Mouse (Mus musculus) liver (tissue): Measurements from ENCODE around the gene Umad1.

Source experiments
- DNase-seq: peaks from one replicate; pipeline ENCODE4 v3.0.0-alpha.2; 2020; ENCODE audit warnings: mixed read lengths

The Umad1 gene

DNA sequence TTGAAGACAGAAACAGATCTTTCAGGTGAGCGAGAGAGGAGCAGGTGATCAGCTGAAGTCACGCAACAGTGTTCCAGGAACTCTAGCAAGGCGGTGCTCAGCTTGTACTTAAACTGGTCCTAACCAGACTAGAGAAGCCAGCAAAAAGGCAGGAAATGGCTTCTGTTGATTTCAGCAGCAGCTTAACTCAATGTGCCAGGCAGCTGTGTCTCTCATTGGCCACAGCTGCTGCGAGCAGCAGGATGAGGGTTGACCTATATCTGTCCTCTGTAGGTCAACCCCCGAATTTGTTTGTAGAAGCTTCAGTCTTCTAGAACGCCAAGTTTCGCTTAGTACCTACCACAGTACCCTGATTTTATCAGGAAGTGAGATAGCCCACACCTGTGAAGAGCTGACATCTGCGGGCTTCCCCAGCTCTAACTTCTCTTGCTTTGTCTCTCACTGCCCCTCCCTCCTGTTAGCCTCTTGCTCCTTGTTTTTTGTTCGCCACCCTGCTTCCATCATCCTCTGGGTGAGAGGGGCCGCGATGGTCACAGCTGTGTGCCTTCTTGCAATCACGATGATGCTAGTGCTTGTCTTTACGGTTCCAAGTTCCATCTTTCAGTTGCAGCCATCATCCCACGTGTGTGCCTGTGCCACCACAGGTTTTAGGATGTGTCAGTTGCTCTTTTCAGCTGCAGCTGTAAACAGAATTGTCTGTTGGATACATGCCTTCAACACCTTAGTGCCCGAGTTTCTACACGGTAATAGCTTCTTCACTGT is 226.5 kb downstream of the Umad1 start:
- no peak for DNase-seq

DNA sequence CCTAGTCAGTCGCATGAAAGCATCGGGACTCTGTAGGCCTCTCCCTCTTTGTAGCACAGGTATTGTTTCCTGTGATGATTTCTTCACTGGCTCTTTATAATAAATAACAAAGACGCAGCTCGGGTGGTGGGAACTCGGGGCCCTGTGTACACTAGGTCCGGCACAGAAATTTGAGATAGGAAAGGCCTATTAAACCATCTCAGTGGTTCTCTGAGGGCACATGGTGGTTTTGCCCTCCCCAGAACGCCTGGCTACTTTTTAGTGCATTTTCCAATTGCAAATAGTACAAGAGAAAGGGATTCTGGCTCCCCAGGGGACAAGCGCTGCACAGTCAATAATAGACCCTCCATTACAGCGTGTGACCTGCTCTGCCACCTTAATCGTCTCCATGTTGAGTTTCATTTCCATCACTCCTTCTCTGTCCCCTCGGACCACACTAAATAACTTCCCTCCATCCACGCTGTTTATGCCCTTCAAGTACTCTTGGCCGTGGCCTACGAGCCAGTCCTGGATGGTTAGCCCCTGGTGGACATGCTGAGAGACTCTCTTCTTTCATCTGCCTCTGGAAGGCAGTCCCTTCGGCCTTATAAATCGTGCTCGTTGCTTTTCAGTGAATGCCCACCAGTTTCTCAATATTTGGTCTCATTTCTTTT is 227.4 kb downstream of the Umad1 start:
- no peak for DNase-seq

GRCm38 (mm10) chr6:8487044-8487853 is 228.2 kb downstream of the Umad1 start:
- DNase-seq: peak; percentile 44

- no peak for DNase-seq
Observed at GRCm38 (mm10) chr6:8488249-8488648, 229.2 kb downstream of the Umad1 start.

DNA sequence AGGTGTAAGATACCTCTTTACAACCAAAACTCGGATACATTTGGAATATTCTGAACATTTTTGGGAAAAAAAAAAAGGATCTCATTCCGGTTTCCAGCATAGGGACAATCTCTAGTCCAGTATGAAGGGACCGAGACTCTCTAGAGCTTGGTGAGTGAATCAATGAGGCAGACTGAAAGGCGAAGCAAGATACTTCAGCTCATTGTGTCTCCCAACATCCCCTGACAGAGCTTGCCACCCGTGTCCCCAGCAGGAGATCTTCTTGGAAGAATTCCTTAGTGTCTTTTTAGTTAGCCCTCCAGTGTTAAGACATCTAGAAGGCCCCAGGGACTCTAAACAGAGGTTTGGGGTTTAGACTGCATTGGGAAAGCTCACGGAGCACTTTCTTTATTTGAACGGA is 230.2 kb downstream of the Umad1 start:
- no peak for DNase-seq

- DNase-seq: no peak
Observed at GRCm38 (mm10) chr6:8489938-8490585, 231.0 kb downstream of the Umad1 start.

DNA sequence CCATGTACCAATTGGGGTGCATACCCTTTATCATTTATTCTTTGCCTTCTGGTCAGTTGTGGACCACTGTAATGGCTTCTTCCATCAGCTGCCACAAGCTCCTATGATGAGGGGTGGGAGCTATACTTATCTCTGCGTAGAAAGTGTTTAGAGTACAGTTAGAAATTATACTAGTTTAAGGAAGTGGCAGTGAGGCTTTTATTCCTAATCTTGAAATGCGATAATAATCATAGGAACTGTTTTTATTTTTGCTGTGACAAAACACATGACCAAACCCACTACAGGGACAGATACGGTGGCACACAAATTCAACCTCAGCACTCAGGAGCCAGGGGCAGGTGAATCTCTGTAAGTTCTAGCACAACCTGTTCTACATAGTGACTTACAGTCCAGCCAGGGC is 233.2 kb downstream of the Umad1 start:
- DNase-seq: no peak

- DNase-seq: no peak
Observed at GRCm38 (mm10) chr6:8495109-8495826, 236.2 kb downstream of the Umad1 start.

GRCm38 (mm10) chr6:8495827-8496222 is 236.7 kb downstream of the Umad1 start:
- no peak for DNase-seq

DNA sequence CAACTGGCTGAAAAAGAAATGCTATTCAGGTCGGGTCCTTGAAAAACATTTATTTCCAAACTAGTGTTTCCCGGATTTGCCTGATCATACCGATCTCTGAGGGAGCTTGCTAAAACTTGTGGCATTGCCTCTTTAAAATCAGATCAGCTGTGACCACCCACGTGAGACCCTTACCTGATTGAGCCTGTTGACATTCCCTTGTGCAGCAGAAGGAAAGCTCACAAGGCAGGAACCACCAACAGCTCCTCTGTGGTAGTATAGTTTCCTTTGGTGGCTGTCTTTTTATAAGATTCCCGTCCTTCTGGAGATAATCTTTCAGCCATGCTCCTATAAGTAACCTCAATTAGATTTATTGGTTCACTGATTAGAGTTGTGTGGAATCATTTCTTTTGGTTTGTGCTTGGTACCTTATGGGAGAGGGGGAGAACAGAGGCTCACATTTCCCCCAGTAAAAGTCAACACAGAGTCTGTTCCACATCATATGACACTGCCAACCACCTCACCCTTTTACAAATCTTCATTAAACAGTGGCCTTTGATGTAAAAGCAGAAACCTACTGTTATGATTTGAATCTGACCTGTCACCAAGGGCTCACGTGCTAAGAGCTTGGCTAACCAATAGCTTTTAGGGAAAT is 238.3 kb downstream of the Umad1 start:
- DNase-seq: no peak

DNA sequence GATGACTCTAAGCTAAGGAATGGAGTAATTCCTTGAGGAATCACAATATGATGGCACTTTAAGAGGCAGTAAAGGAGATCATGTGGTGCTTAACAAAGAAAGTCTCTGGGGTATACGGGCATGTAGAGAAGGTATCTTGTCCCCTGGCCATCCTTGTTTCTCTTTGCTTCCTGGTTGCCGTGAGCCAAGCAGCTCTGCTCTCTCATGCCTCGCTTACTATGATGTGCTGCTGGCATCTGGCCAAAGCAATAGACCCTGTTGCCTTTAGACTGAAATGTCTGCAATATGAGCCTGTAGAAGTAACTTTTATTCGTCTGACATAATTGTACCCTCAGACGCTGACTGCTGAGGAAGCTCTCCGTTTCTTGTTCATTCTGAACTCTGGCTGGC is 238.8 kb downstream of the Umad1 start:
- no peak for DNase-seq

DNA sequence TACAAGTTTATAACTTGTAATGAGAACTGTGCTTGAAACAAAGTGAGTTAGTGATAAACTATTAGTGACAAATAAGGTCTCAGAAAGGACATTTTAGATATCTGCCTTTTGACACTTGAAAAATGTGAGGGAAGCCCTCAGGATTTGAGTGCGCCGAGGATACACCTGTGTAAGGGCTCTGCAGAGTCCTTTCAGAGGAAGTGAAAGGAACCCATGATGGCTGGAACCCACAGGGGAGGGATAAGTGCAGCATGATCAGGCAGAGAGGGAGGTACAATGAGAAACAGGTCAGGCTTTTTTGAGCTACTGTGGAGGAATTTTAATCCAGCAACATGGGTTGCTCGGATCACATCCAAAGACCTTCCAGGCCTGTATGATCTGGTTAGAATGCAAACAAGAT is 239.9 kb downstream of the Umad1 start:
- DNase-seq: no peak

- no peak for DNase-seq
Observed at GRCm38 (mm10) chr6:8503953-8504352, 244.9 kb downstream of the Umad1 start.

DNA sequence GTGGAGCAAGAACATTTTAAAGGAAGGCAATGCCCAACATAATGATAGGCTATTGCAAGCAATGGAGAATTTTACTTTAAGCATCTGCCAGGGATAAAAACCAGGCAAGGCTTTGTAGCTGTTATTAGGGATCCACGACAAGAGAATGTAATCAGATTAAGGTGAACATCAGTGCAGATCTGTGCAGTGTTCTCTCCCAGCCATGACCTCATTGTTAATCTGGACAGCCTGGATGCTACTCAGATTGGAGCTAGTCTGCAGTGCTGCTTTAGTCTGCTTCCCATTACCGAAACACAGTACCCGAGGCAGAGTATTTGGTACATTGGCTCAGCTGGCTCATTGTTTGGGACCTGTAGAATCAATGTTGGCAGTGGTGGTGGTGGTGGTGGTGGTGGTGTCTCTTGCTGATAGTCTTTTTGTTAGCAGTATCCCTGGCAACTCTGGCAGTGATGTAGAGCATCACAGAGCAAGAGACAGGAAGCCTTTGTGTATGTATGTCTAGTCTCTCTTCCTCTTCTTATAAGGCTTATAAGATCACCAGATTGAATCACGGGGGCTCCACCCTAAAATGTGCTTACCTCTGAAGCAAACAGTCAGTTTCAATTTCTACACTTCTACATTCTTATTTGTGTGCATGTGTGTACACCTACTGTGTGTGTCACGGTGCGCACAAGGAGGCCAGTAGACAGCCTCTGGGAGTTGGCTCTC is 245.6 kb downstream of the Umad1 start:
- no peak for DNase-seq

- DNase-seq: no peak
Observed at GRCm38 (mm10) chr6:8506631-8507030, 247.5 kb downstream of the Umad1 start.
